Mouse (Mus musculus): ENCODE data around the gene Ptgr2. TPM values are rescaled to one million over a fixed set of nuclear protein-coding genes. Genes with fewer than 3 reads are reported as not detected.

Ptgr2 gene
- total and polyA plus RNA-seq, 3 experiments = 10.1 to 184 (median 59.6) TPM

DNA sequence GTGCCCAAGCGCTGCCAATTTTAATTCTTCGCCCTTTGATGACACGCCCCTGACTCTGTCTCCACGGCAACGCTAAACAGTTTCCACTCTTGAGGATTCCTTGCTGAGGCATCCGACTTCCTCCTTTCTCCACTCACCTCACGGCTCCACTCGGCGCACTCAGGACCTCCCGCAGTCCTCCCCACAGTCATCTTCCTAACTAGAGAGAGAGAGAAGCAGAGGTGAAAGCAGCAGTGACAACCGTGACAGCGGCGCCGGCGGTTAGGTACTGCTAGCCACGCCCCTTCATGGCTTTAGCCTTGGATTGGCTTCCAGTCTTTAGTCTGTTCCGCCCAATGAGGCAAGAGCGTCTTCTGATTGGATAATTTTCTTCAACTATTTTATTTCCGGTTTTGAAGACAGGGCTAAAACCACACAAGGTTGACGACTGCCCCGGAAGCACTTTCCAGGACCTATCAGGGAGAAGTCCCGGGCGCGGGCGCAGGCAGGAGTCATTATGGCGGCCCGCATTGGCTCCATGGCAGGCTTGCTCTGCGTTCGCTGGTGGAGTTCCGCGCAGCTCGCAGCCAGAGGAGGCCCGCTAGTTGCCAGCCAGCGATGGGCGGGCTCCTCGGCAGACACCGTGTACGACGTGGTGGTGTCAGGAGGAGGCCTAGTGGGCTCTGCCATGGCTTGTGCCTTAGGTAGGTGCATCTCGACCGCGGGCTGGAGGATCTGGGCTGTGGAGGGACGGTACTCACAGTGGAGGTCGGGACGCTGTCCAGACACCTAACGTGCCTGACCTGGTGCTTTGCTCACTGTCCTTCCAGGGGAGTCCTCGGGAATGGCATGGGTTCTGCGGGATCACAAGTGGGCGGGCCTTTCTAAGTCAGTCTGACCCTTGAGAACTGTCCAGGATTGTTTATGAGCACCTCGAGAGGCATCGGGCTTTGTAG is 76.8 kb downstream of the Ptgr2 start, which contains the start of the genes Coq6 and Fam161b:
Coq6 (plus strand) TSS at position 103 of the 935 bp plus-strand sequence.
Fam161b (minus strand) TSS at position 279 of the 935 bp plus-strand sequence.
- Histone ChIP-seq H3K9me3 (replicated peaks) (no peaks in the 10 kb centered on the region), H3K4me1 (ENCODE audit: insufficient read depth, low read depth, low read length) (peaks cover 66% of the 10 kb centered on the region), H3K36me3 (replicated peaks) (peaks cover 26% of the 10 kb centered on the region), H3K27me3 (ENCODE audit: insufficient read depth, low read length) (no peaks in the 10 kb centered on the region), H3K4me3 (ENCODE audit: low read depth, low read length) (peak within 1 kb of the TSS; percentile 80)
- no peak for TF ChIP-seq TAL1 (conservative IDR thresholded peaks at IDR 0.05; ENCODE audit: low read depth, low read length)
- peak; percentile 78; the same call in 1 of the 2 replicates for TF ChIP-seq POLR2AphosphoS5 (IDR thresholded peaks at IDR 0.05; ENCODE audit: insufficient replicate concordance, low read depth, low read length)
- DNase-seq (ENCODE audit: low spot score) (peak; percentile 99), ATAC-seq (ENCODE audit: extremely low read depth, insufficient number of reproducible peaks, low FRiP score, poor library complexity, severe bottlenecking) (peak; percentile 92)

DNA sequence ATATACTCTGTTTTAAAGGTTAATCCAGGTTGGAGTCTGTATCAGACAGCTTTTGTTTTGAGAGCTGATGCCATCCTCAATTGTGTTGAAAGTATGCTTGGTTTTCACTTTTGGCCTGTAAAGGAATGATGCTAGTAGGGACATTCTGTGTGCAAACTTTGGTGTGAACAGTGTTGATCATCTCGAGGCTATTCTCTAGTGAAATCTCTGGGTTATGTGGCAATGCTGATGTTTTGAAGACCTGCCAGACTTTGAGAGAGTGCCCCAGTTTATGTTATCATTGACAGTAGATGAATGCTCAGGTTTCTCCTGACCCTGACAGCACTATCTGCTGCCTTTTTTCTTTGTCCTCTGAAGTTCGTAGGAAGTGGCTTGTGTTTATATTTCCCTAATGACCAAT is 77.8 kb downstream of the Ptgr2 start:
- no peak for TF ChIP-seq GATA1 (IDR thresholded peaks at IDR 0.05; ENCODE audit: borderline replicate concordance, low read length)
- TF ChIP-seq TAL1 (conservative IDR thresholded peaks at IDR 0.05; ENCODE audit: low read depth, low read length) = no peak
- TF ChIP-seq GATA2 (IDR thresholded peaks at IDR 0.05; ENCODE audit: borderline replicate concordance, low read depth, low read length) = no peak
- no peak for TF ChIP-seq CTCF (IDR thresholded peaks at IDR 0.05; ENCODE audit: low read depth, low read length)
- no peak for TF ChIP-seq POLR2AphosphoS5 (IDR thresholded peaks at IDR 0.05; ENCODE audit: insufficient replicate concordance, low read depth, low read length)
- H3K4me3 ChIP-seq (ENCODE audit: low read depth, low read length) = peak overlapping the region; percentile 80
- H3K27me3 ChIP-seq (ENCODE audit: insufficient read depth, low read length) = no peaks in the 10 kb centered on the region
- ATAC-seq (ENCODE audit: extremely low read depth, insufficient number of reproducible peaks, low FRiP score, poor library complexity, severe bottlenecking) = no peak
- H3K4me1 ChIP-seq (ENCODE audit: insufficient read depth, low read depth, low read length) = peaks cover 65% of the 10 kb centered on the region
- peaks cover 31% of the 10 kb centered on the region for H3K36me3 ChIP-seq (replicated peaks)
- no peak for DNase-seq (ENCODE audit: low spot score)
- H3K9me3 ChIP-seq (replicated peaks) = no peaks in the 10 kb centered on the region

DNA sequence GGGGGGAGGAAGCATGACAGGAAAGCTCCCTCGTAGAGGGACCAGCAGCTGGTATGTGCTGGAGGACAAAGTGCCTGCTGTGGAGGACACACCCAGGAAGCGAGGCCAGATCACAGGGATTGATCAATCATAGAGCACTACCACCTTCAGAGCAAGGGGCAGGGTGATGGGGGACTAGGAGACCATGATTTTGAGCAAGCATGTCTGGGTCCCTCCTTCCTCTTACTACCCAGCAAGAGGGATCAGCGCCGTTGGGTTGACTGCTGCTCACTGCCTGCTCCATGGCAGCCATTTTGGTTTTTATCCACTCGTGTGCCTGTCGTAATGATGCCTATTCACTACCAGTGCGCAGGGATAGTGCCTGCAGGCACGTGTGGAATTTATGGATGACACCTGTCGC is 79.3 kb downstream of the Ptgr2 start:
- peak overlapping the region; percentile 34; the same call in 1 of the 2 replicates for H3K4me3 ChIP-seq (ENCODE audit: low read depth, low read length)
- no peaks in the 10 kb centered on the region for H3K9me3 ChIP-seq (replicated peaks)
- peaks cover 53% of the 10 kb centered on the region for H3K4me1 ChIP-seq (ENCODE audit: insufficient read depth, low read depth, low read length)
- no peak for DNase-seq (ENCODE audit: low spot score)
- peaks cover 45% of the 10 kb centered on the region for H3K36me3 ChIP-seq (replicated peaks)
- H3K27me3 ChIP-seq (ENCODE audit: insufficient read depth, low read length) = no peaks in the 10 kb centered on the region
- ATAC-seq (ENCODE audit: extremely low read depth, insufficient number of reproducible peaks, low FRiP score, poor library complexity, severe bottlenecking) = no peak
- no peak for TF ChIP-seq GATA2 (IDR thresholded peaks at IDR 0.05; ENCODE audit: borderline replicate concordance, low read depth, low read length)
- no peak for TF ChIP-seq CTCF (IDR thresholded peaks at IDR 0.05; ENCODE audit: low read depth, low read length)
- TF ChIP-seq TAL1 (conservative IDR thresholded peaks at IDR 0.05; ENCODE audit: low read depth, low read length) = no peak
- no peak for TF ChIP-seq GATA1 (IDR thresholded peaks at IDR 0.05; ENCODE audit: borderline replicate concordance, low read length)
- no peak for TF ChIP-seq POLR2AphosphoS5 (IDR thresholded peaks at IDR 0.05; ENCODE audit: insufficient replicate concordance, low read depth, low read length)

DNA sequence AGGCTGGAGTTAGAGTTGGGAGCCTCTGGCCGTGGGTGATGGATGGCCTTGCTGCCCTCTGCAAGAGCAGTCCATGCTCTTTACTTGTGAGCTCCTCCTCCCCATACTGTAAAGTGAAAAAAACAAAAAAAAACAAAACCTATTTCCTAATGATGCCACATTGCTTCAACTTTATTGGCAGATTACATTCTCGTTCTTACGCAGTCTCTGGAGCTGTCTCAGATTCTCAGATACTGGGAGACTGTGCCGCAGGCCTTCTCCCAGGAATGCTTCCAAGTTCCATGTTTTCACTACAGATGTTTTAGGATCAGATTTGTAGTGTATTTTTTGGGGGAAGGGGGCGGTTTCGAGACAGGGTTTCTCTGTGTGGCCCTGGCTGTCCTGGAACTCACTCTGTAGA is 80.1 kb downstream of the Ptgr2 start:
- H3K4me1 ChIP-seq (ENCODE audit: insufficient read depth, low read depth, low read length) = peaks cover 46% of the 10 kb centered on the region
- H3K4me3 ChIP-seq (ENCODE audit: low read depth, low read length) = no peak overlapping the region
- no peaks in the 10 kb centered on the region for H3K9me3 ChIP-seq (replicated peaks)
- peaks cover 53% of the 10 kb centered on the region for H3K36me3 ChIP-seq (replicated peaks)
- TF ChIP-seq GATA2 (IDR thresholded peaks at IDR 0.05; ENCODE audit: borderline replicate concordance, low read depth, low read length) = no peak
- no peak for TF ChIP-seq GATA1 (IDR thresholded peaks at IDR 0.05; ENCODE audit: borderline replicate concordance, low read length)
- no peak for TF ChIP-seq POLR2AphosphoS5 (IDR thresholded peaks at IDR 0.05; ENCODE audit: insufficient replicate concordance, low read depth, low read length)
- no peak for TF ChIP-seq TAL1 (conservative IDR thresholded peaks at IDR 0.05; ENCODE audit: low read depth, low read length)
- TF ChIP-seq CTCF (IDR thresholded peaks at IDR 0.05; ENCODE audit: low read depth, low read length) = no peak
- DNase-seq (ENCODE audit: low spot score) = no peak
- H3K27me3 ChIP-seq (ENCODE audit: insufficient read depth, low read length) = no peaks in the 10 kb centered on the region
- ATAC-seq (ENCODE audit: extremely low read depth, insufficient number of reproducible peaks, low FRiP score, poor library complexity, severe bottlenecking) = no peak

Other genes with a start within 250 kb of the Ptgr2 start
- not detected in 2 replicates for gene Acot4, start 246.9 kb upstream of the Ptgr2 start, total RNA-seq (2014; fragmentation: Nextera tagmentation)
- gene Acot4, start 246.9 kb upstream of the Ptgr2 start, total RNA-seq (2017) = 0.05 and 0.06 TPM in 2 replicates
- not detected in 2 replicates for gene Acot4, start 246.9 kb upstream of the Ptgr2 start, polyA plus RNA-seq (2012)
- not detected in 2 replicates for gene Gm49366, start 246.3 kb upstream of the Ptgr2 start, total RNA-seq (2014; fragmentation: Nextera tagmentation)
- not detected in 2 replicates for gene Gm49366, start 246.3 kb upstream of the Ptgr2 start, total RNA-seq (2017)
- not detected in 2 replicates for gene Gm49366, start 246.3 kb upstream of the Ptgr2 start, polyA plus RNA-seq (2012)
- gene Acot3, start 233.1 kb upstream of the Ptgr2 start, total RNA-seq (2014; fragmentation: Nextera tagmentation) = not detected in 2 replicates
- not detected in 2 replicates for gene Acot3, start 233.1 kb upstream of the Ptgr2 start, total RNA-seq (2017)
- 0.03 TPM in 2 replicates for gene Acot3, start 233.1 kb upstream of the Ptgr2 start, polyA plus RNA-seq (2012)
- not detected in 2 replicates for gene Acot5, start 215.9 kb upstream of the Ptgr2 start, total RNA-seq (2014; fragmentation: Nextera tagmentation)
- not detected in 2 replicates for gene Acot5, start 215.9 kb upstream of the Ptgr2 start, total RNA-seq (2017)
- not detected in 2 replicates for gene Acot5, start 215.9 kb upstream of the Ptgr2 start, polyA plus RNA-seq (2012)
- gene Acot6, start 184.6 kb upstream of the Ptgr2 start, total RNA-seq (2014; fragmentation: Nextera tagmentation) = not detected in 2 replicates
- 0.12 and 0.33 TPM in 2 replicates for gene Acot6, start 184.6 kb upstream of the Ptgr2 start, total RNA-seq (2017)
- not detected in 2 replicates for gene Acot6, start 184.6 kb upstream of the Ptgr2 start, polyA plus RNA-seq (2012)
- 1.1 and 3.6 TPM in 2 replicates for gene Dnal1, start 170.9 kb upstream of the Ptgr2 start, total RNA-seq (2014; fragmentation: Nextera tagmentation)
- gene Dnal1, start 170.9 kb upstream of the Ptgr2 start, total RNA-seq (2017) = 0.49 and 0.76 TPM in 2 replicates
- 0.01 and 0.14 TPM in 2 replicates for gene Dnal1, start 170.9 kb upstream of the Ptgr2 start, polyA plus RNA-seq (2012)
- 0.58 and 0.83 TPM in 2 replicates for gene Pnma1, start 136.7 kb upstream of the Ptgr2 start, total RNA-seq (2014; fragmentation: Nextera tagmentation)
- 0.76 and 1.5 TPM in 2 replicates for gene Pnma1, start 136.7 kb upstream of the Ptgr2 start, total RNA-seq (2017)
- gene Pnma1, start 136.7 kb upstream of the Ptgr2 start, polyA plus RNA-seq (2012) = 0.14 TPM in 2 replicates
- 66.7 and 72.7 TPM in 2 replicates for gene Elmsan1, start 66.4 kb upstream of the Ptgr2 start, total RNA-seq (2014; fragmentation: Nextera tagmentation)
- 21.0 and 21.4 TPM in 2 replicates for gene Elmsan1, start 66.4 kb upstream of the Ptgr2 start, total RNA-seq (2017)
- 125 and 140 TPM in 2 replicates for gene Elmsan1, start 66.4 kb upstream of the Ptgr2 start, polyA plus RNA-seq (2012)
- gene Zfp410, start 31.6 kb downstream of the Ptgr2 start, total RNA-seq (2014; fragmentation: Nextera tagmentation) = 99.2 and 113 TPM in 2 replicates
- gene Zfp410, start 31.6 kb downstream of the Ptgr2 start, total RNA-seq (2017) = 115 and 118 TPM in 2 replicates
- 2.9 and 4.0 TPM in 2 replicates for gene Zfp410, start 31.6 kb downstream of the Ptgr2 start, polyA plus RNA-seq (2012)
- gene Coq6, start 76.4 kb downstream of the Ptgr2 start, total RNA-seq (2014; fragmentation: Nextera tagmentation) = 27.5 and 41.3 TPM in 2 replicates
- 20.7 and 29.2 TPM in 2 replicates for gene Coq6, start 76.4 kb downstream of the Ptgr2 start, total RNA-seq (2017)
- gene Coq6, start 76.4 kb downstream of the Ptgr2 start, polyA plus RNA-seq (2012) = 12.7 and 20.7 TPM in 2 replicates
- gene Fam161b, start 76.6 kb downstream of the Ptgr2 start, total RNA-seq (2014; fragmentation: Nextera tagmentation) = 2.9 and 3.3 TPM in 2 replicates
- 3.5 and 4.3 TPM in 2 replicates for gene Fam161b, start 76.6 kb downstream of the Ptgr2 start, total RNA-seq (2017)
- 0.25 and 0.44 TPM in 2 replicates for gene Fam161b, start 76.6 kb downstream of the Ptgr2 start, polyA plus RNA-seq (2012)
- 15.7 and 20.9 TPM in 2 replicates for gene Entpd5, start 123.8 kb downstream of the Ptgr2 start, total RNA-seq (2014; fragmentation: Nextera tagmentation)
- gene Entpd5, start 123.8 kb downstream of the Ptgr2 start, total RNA-seq (2017) = 14.4 and 16.0 TPM in 2 replicates
- 1.6 and 3.7 TPM in 2 replicates for gene Entpd5, start 123.8 kb downstream of the Ptgr2 start, polyA plus RNA-seq (2012)
- gene Bbof1, start 123.8 kb downstream of the Ptgr2 start, total RNA-seq (2014; fragmentation: Nextera tagmentation) = 4.1 and 5.5 TPM in 2 replicates
- 4.4 and 6.0 TPM in 2 replicates for gene Bbof1, start 123.8 kb downstream of the Ptgr2 start, total RNA-seq (2017)
- gene Bbof1, start 123.8 kb downstream of the Ptgr2 start, polyA plus RNA-seq (2012) = 2.2 and 2.7 TPM in 2 replicates
- 53.0 and 73.5 TPM in 2 replicates for gene Rnf113a2, start 132.0 kb downstream of the Ptgr2 start, total RNA-seq (2014; fragmentation: Nextera tagmentation)
- 55.6 and 59.1 TPM in 2 replicates for gene Rnf113a2, start 132.0 kb downstream of the Ptgr2 start, total RNA-seq (2017)
- 47.9 and 48.1 TPM in 2 replicates for gene Rnf113a2, start 132.0 kb downstream of the Ptgr2 start, polyA plus RNA-seq (2012)
- gene Aldh6a1, start 165.8 kb downstream of the Ptgr2 start, total RNA-seq (2014; fragmentation: Nextera tagmentation) = 39.6 and 41.2 TPM in 2 replicates
- gene Aldh6a1, start 165.8 kb downstream of the Ptgr2 start, total RNA-seq (2017) = 14.7 and 16.1 TPM in 2 replicates
- gene Aldh6a1, start 165.8 kb downstream of the Ptgr2 start, polyA plus RNA-seq (2012) = 3.5 and 4.6 TPM in 2 replicates
- gene Lin52, start 166.2 kb downstream of the Ptgr2 start, total RNA-seq (2014; fragmentation: Nextera tagmentation) = 21.6 and 25.2 TPM in 2 replicates
- gene Lin52, start 166.2 kb downstream of the Ptgr2 start, total RNA-seq (2017) = 30.9 and 38.5 TPM in 2 replicates
- gene Lin52, start 166.2 kb downstream of the Ptgr2 start, polyA plus RNA-seq (2012) = 0.67 and 1.0 TPM in 2 replicates

Measured in G1E (cell line).